Mouse (Mus musculus) G1E (cell line): ENCODE measurements around the gene Fat3.

Experiments used
- CTCF ChIP-seq: IDR thresholded peaks from 2 replicates; pipeline ENCODE4 v1.5.1; 2012; ENCODE audit warnings: low read depth, low read length, inconsistent platforms, mixed read lengths
- GATA1 ChIP-seq: IDR thresholded peaks from 2 replicates; pipeline ENCODE4 v1.6.1; 2012; ENCODE audit warnings: borderline replicate concordance, low read length, inconsistent platforms, mixed read lengths
- GATA2 ChIP-seq: IDR thresholded peaks from 2 replicates; pipeline ENCODE4 v1.6.1; 2012; ENCODE audit warnings: low read depth, low read length, inconsistent platforms, borderline replicate concordance
- POLR2AphosphoS5 ChIP-seq: IDR thresholded peaks from 2 replicates; pipeline ENCODE4 v1.6.1; 2012; ENCODE audit warnings: low read depth, low read length, inconsistent platforms; ENCODE audit not compliant: insufficient replicate concordance
- TAL1 ChIP-seq: conservative IDR thresholded peaks from 2 replicates; pipeline ENCODE4 v1.6.1; 2012; ENCODE audit warnings: low read depth, low read length, inconsistent platforms, mixed read lengths

GRCm38 (mm10) chr9:16307789-16308188 lies 193.3 kb downstream of the Fat3 start:
- TF ChIP-seq CTCF, result no peak
- no peak for TF ChIP-seq GATA2
- no peak for TF ChIP-seq GATA1
- no peak for TF ChIP-seq TAL1
- no peak for TF ChIP-seq POLR2AphosphoS5
